Mouse (Mus musculus) splenic B cell, adult 2 months (primary cell): ENCODE measurements around the gene Lrrc23.
A peak's percentile ranks its signal among the peaks of the same experiment; 100 is the strongest.

Source experiments
- DNase-seq: peaks from one replicate; pipeline ENCODE4 v3.0.0-alpha.2; 2011; ENCODE audit warnings: low read depth, low spot score
- H3K27me3 ChIP-seq: 2 replicates; pipeline ENCODE4 v1.6.1; 2012; ENCODE audit warnings: mild to moderate bottlenecking, low read length, moderate library complexity, mixed read lengths; ENCODE audit not compliant: control insufficient read depth, poor library complexity, insufficient read depth, severe bottlenecking
- H3K36me3 ChIP-seq: 2 replicates; pipeline ENCODE4 v1.6.1; 2012; ENCODE audit warnings: mild to moderate bottlenecking, low read length, moderate library complexity, mixed read lengths; ENCODE audit not compliant: control insufficient read depth, poor library complexity, insufficient read depth, severe bottlenecking

Lrrc23 gene

GRCm38 (mm10) chr6:124767536-124767919 lies 12.0 kb downstream of the Lrrc23 start:
- no peak for DNase-seq
- Histone ChIP-seq H3K27me3 (no peaks in the 10 kb centered on the region), H3K36me3 (no peaks in the 10 kb centered on the region)

- no peak for DNase-seq
- H3K36me3 ChIP-seq, result no peaks in the 10 kb centered on the region
- H3K27me3 ChIP-seq, result no peaks in the 10 kb centered on the region
These were observed 13.6 kb downstream of the Lrrc23 start for GRCm38 (mm10) chr6:124765951-124766350.

- peak; percentile 94 for DNase-seq
- H3K27me3 ChIP-seq, result no peaks in the 10 kb centered on the region
These were observed 20.3 kb downstream of the Lrrc23 start for GRCm38 (mm10) chr6:124759259-124759658.

GRCm38 (mm10) chr6:124758849-124759232 lies 20.7 kb downstream of the Lrrc23 start:
- no peak for DNase-seq
- H3K36me3 ChIP-seq, result no peaks in the 10 kb centered on the region
- no peaks in the 10 kb centered on the region for H3K27me3 ChIP-seq

More at GRCm38 (mm10) chr6:124759259-124759658, 20.3 kb downstream of the Lrrc23 start:
- no peaks in the 10 kb centered on the region for H3K36me3 ChIP-seq

GRCm38 (mm10) chr6:124757909-124758848 lies 21.3 kb downstream of the Lrrc23 start:
- no peak for DNase-seq
- no peaks in the 10 kb centered on the region for H3K36me3 ChIP-seq
- no peaks in the 10 kb centered on the region for H3K27me3 ChIP-seq

GRCm38 (mm10) chr6:124757351-124757880 lies 22.1 kb downstream of the Lrrc23 start:
- no peak for DNase-seq

GRCm38 (mm10) chr6:124756652-124757350 lies 22.7 kb downstream of the Lrrc23 start:
- Histone ChIP-seq H3K27me3 (no peaks in the 10 kb centered on the region), H3K36me3 (no peaks in the 10 kb centered on the region)
- peak; percentile 36 for DNase-seq

More at GRCm38 (mm10) chr6:124757351-124757880, 22.1 kb downstream of the Lrrc23 start:
- no peaks in the 10 kb centered on the region for H3K27me3 ChIP-seq
- no peaks in the 10 kb centered on the region for H3K36me3 ChIP-seq

GRCm38 (mm10) chr6:124755831-124756595 lies 23.5 kb downstream of the Lrrc23 start, which contains the start of the genes Gm45234 and Atn1:
TSS of gene Gm45234 (minus strand) at chr6:124756021.
TSS of gene Atn1 (minus strand) at chr6:124756524.
- H3K36me3 ChIP-seq, result no peaks in the 10 kb centered on the region
- H3K27me3 ChIP-seq, result no peaks in the 10 kb centered on the region
- DNase-seq, result peak; percentile 50

GRCm38 (mm10) chr6:124755306-124755705 lies 24.2 kb downstream of the Lrrc23 start:
- DNase-seq, result no peak
- H3K27me3 ChIP-seq, result no peaks in the 10 kb centered on the region
- no peaks in the 10 kb centered on the region for H3K36me3 ChIP-seq

GRCm38 (mm10) chr6:124753861-124754260 lies 25.7 kb downstream of the Lrrc23 start:
- Histone ChIP-seq H3K27me3 (no peaks in the 10 kb centered on the region), H3K36me3 (no peaks in the 10 kb centered on the region)
- DNase-seq, result no peak

GRCm38 (mm10) chr6:124750405-124750804 lies 29.1 kb downstream of the Lrrc23 start:
- no peaks in the 10 kb centered on the region for H3K36me3 ChIP-seq
- no peak for DNase-seq
- no peaks in the 10 kb centered on the region for H3K27me3 ChIP-seq

- Histone ChIP-seq H3K36me3 (no peaks in the 10 kb centered on the region; the same call in 1 of the 2 replicates), H3K27me3 (no peaks in the 10 kb centered on the region)
- no peak for DNase-seq
These were observed 32.6 kb downstream of the Lrrc23 start for GRCm38 (mm10) chr6:124746654-124747632.

- Histone ChIP-seq H3K36me3 (no peaks in the 10 kb centered on the region; the same call in 1 of the 2 replicates), H3K27me3 (no peaks in the 10 kb centered on the region)
- no peak for DNase-seq
These were observed 33.3 kb downstream of the Lrrc23 start for GRCm38 (mm10) chr6:124746296-124746605.
